Mouse (Mus musculus) CH12.LX (cell line): ENCODE measurements at regions not wholly inside any gene's neighbourhood (a gene's known extent, or its start where the extent isn't known, plus 50 kb on each side); places are given as distances from the start of the nearest gene placed in this dataset.

Experiments used
- DNase-seq: peaks from one replicate; pipeline ENCODE4 v3.0.0-alpha.2; 2013; ENCODE audit errors: extremely low read depth
- H3K27ac ChIP-seq: 2 replicates; pipeline ENCODE4 v1.5.1; 2012; ENCODE audit warnings: low read depth, mild to moderate bottlenecking, control low read depth, moderate library complexity; ENCODE audit not compliant: insufficient read depth
- H3K27me3 ChIP-seq: replicated peaks from 2 replicates; pipeline ENCODE3; 2012; ENCODE audit warnings: inconsistent platforms
- H3K36me3 ChIP-seq, 2 experiments: replicated peaks in 1 of 2; 2 replicates each; pipeline versions ENCODE3 to v1.6.1; 2012; ENCODE audit warnings: inconsistent platforms in 1 of 2, low read length in 1 of 2, mild to moderate bottlenecking in 1 of 2, mixed read lengths in 1 of 2, moderate library complexity in 1 of 2; ENCODE audit not compliant: control insufficient read depth in 1 of 2, insufficient read depth in 1 of 2
- H3K4me1 ChIP-seq, 2 experiments: 2 replicates each; pipeline ENCODE4 v1.6.1; 2012; ENCODE audit warnings: inconsistent platforms in 1 of 2, moderate library complexity in 1 of 2; ENCODE audit not compliant: insufficient read depth in 2 of 2, control insufficient read depth in 1 of 2
- H3K4me2 ChIP-seq: 2 replicates; pipeline ENCODE4 v1.6.1; 2012; ENCODE audit warnings: low read depth, mild to moderate bottlenecking, control low read depth; ENCODE audit not compliant: poor library complexity, insufficient read depth, severe bottlenecking
- H3K4me3 ChIP-seq, 3 experiments: fragments of 150-350 bp in 1 of 3; sonication (generic) in 1 of 3; replicated peaks in 1 of 3; 2 replicates each; pipeline versions ENCODE3 to v1.5.1; 2011 to 2012; ENCODE audit warnings: low read depth in 2 of 3, low read length in 2 of 3, mild to moderate bottlenecking in 2 of 3, moderate library complexity in 2 of 3, control low read depth in 1 of 3, improper control_type of control experiment in 1 of 3, inconsistent platforms in 1 of 3, mixed read lengths in 1 of 3; ENCODE audit not compliant: poor library complexity in 1 of 3
- H3K79me2 ChIP-seq: replicated peaks from 2 replicates; pipeline ENCODE4 v1.6.1; 2012; ENCODE audit warnings: mild to moderate bottlenecking, moderate library complexity; ENCODE audit not compliant: control insufficient read depth, poor library complexity, insufficient read depth, severe bottlenecking; ENCODE audit errors: extremely low read depth
- H3K9ac ChIP-seq: 2 replicates; pipeline ENCODE4 v1.6.1; 2012; ENCODE audit warnings: low read depth, mild to moderate bottlenecking, control low read depth, moderate library complexity; ENCODE audit not compliant: insufficient read depth
- H3K9me3 ChIP-seq: replicated peaks from 2 replicates; pipeline ENCODE3; 2012; ENCODE audit warnings: low read length, inconsistent platforms, mixed read lengths
- CHD1 ChIP-seq: IDR thresholded peaks from 2 replicates; pipeline ENCODE4 v1.6.1; 2012; ENCODE audit warnings: low read depth, low read length, improper control_type of control experiment, inconsistent platforms
- CTCF ChIP-seq, 2 experiments: IDR thresholded peaks in 1 of 2; conservative IDR thresholded peaks in 1 of 2; 2 replicates each; pipeline ENCODE4 v1.5.1; 2011 to 2012; ENCODE audit warnings: low read depth in 2 of 2, low read length in 2 of 2, improper control_type of control experiment in 1 of 2, inconsistent platforms in 1 of 2, mild to moderate bottlenecking in 1 of 2, moderate library complexity in 1 of 2
- JUN ChIP-seq: IDR thresholded peaks from 2 replicates; pipeline ENCODE4 v1.6.1; 2011; ENCODE audit warnings: low read depth, mild to moderate bottlenecking, low read length, improper control_type of control experiment, moderate library complexity; ENCODE audit not compliant: insufficient read depth
- KAT2A ChIP-seq: IDR thresholded peaks from 2 replicates; pipeline ENCODE4 v1.6.1; 2012; ENCODE audit warnings: low read length, improper control_type of control experiment, inconsistent platforms; ENCODE audit not compliant: insufficient replicate concordance
- MAZ ChIP-seq: IDR thresholded peaks from 2 replicates; pipeline ENCODE4 v1.6.1; 2012; ENCODE audit warnings: low read depth, mild to moderate bottlenecking, inconsistent platforms, low read length, improper control_type of control experiment, moderate library complexity
- MXI1 ChIP-seq: IDR thresholded peaks from 2 replicates; pipeline ENCODE4 v1.6.1; 2011; ENCODE audit warnings: mild to moderate bottlenecking, low read depth, low read length, improper control_type of control experiment
- NELFE ChIP-seq: IDR thresholded peaks from 2 replicates; pipeline ENCODE4 v1.6.1; 2011; ENCODE audit warnings: low read depth, low read length, improper control_type of control experiment
- POLR2AphosphoS2 ChIP-seq: IDR thresholded peaks from 2 replicates; pipeline ENCODE4 v1.6.1; 2011; ENCODE audit warnings: low read depth, low read length, improper control_type of control experiment
- RAD21 ChIP-seq: IDR thresholded peaks from 2 replicates; pipeline ENCODE4 v1.6.1; 2011; ENCODE audit warnings: low read depth, mild to moderate bottlenecking, low read length, improper control_type of control experiment, moderate library complexity
- SMC3 ChIP-seq: IDR thresholded peaks from 2 replicates; pipeline ENCODE4 v1.6.1; 2011; ENCODE audit warnings: low read depth, low read length, improper control_type of control experiment
- TBP ChIP-seq: conservative IDR thresholded peaks from 2 replicates; pipeline ENCODE4 v1.6.1; 2011; ENCODE audit warnings: low read depth, low read length, improper control_type of control experiment
- USF1 ChIP-seq: IDR thresholded peaks from 2 replicates; pipeline ENCODE4 v1.6.1; 2014; ENCODE audit warnings: low read depth, mild to moderate bottlenecking, inconsistent platforms, low read length, improper control_type of control experiment
- USF2 ChIP-seq: conservative IDR thresholded peaks from 2 replicates; pipeline ENCODE4 v1.6.1; 2011; ENCODE audit warnings: low read depth, low read length, improper control_type of control experiment
- ZC3H11A ChIP-seq: IDR thresholded peaks from 2 replicates; pipeline ENCODE4 v1.6.1; 2012; ENCODE audit warnings: low read depth, mild to moderate bottlenecking, inconsistent platforms, low read length, improper control_type of control experiment
- dilution Hi-C: fragments of 300-500 bp; cut with MboI; formaldehyde crosslinking; loops from 2 replicates; pipeline ENCODE4 v1.14.3; 2020; ENCODE audit warnings: low sequenced_read_pairs; ENCODE audit not compliant: extremely low pct_unique_long_range_greater_than_20kb, extremely low pct_ligation_motif_present
- in situ Hi-C: fragments of 300-500 bp; cut with MboI; formaldehyde crosslinking; loops from 3 replicates; pipeline ENCODE4 v1.14.3; 2019; ENCODE audit warnings: low sequenced_read_pairs, low pct_ligation_motif_present, low pct_unique_long_range_greater_than_20kb, mixed read lengths

- Histone ChIP-seq H3K27ac (no peak overlapping the region), H3K4me1 (no peaks in the 10 kb centered on the region), H3K4me2 (no peak overlapping the region), H3K4me3 (no peak overlapping the region), H3K27me3 (no peaks in the 10 kb centered on the region), H3K36me3 (no peaks in the 10 kb centered on the region), H3K9ac (no peak overlapping the region), H3K79me2 (no peaks in the 10 kb centered on the region), H3K9me3 (no peaks in the 10 kb centered on the region)
- in situ Hi-C loops: no loop called here
- DNase-seq: no peak
- no peak for TF ChIP-seq TBP
- TF ChIP-seq USF1: no peak
- no peak for TF ChIP-seq CTCF (conservative IDR thresholded peaks at IDR 0.05 in 1 of 2, IDR thresholded peaks at IDR 0.05 in 1 of 2; ENCODE audit: low read depth in 2 of 2, low read length in 2 of 2)
- TF ChIP-seq MAZ: no peak
- TF ChIP-seq RAD21: no peak
- TF ChIP-seq NELFE: no peak
- no peak for TF ChIP-seq SMC3
- no peak for TF ChIP-seq POLR2AphosphoS2
- TF ChIP-seq ZC3H11A: no peak
- TF ChIP-seq USF2: no peak
- no peak for TF ChIP-seq MXI1
- dilution Hi-C loops: no loop called here
Measured at GRCm38 (mm10) chrX:99232331-99232730, 96.4 kb downstream of the Efnb1 start.

- TF ChIP-seq MAZ (no peak), KAT2A (no peak), CHD1 (no peak), JUN (no peak), USF1 (no peak), NELFE (no peak)
- no peaks in the 10 kb centered on the region for H3K9me3 ChIP-seq
- no peak overlapping the region for H3K4me3 ChIP-seq
- H3K4me2 ChIP-seq: no peak overlapping the region
- in situ Hi-C loops (no loop called here), dilution Hi-C loops (no loop called here)
- no peaks in the 10 kb centered on the region for H3K27me3 ChIP-seq
- no peak overlapping the region for H3K27ac ChIP-seq
- peaks cover 3 to 13% of the 10 kb centered on the region in 2 experiments; a peak in 2 of 4 replicates for H3K4me1 ChIP-seq
- no peaks in the 10 kb centered on the region for H3K79me2 ChIP-seq
- DNase-seq: no peak
- H3K9ac ChIP-seq: no peak overlapping the region
- no peaks in the 10 kb centered on the region for H3K36me3 ChIP-seq
Measured at GRCm38 (mm10) chrX:99225111-99225752, 89.3 kb downstream of the Efnb1 start.
